21 mouse cellular contexts compared by ENCODE assay signal in the genomic region with DNA sequence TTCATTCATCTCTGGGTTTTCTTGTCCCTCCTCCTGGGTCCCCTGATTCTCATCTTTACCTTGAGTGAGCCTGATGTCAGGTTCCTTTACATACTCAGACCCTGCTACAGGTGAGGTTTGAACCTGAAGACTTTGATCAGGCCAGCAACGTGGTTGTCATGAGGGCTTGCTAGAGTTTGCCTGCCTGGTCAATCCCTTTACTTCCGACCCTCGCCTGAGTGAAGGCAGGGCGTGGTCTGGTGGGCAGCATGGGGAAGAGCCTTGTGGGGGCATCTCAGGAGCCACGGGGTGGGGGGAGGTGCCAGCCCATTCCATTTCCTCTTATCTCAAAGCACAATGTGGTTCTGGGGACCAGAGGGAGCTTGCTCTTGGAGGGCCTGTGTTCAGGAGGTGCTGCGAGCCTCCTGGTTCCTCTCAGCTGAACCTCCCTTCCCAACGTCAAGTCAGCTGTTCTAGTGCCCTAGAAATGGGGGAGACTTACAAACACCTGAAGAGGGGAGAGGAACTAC. TPM values are rescaled to one million over a fixed set of nuclear protein-coding genes. Genes with fewer than 3 reads are reported as not detected.
A peak's percentile ranks its signal among the peaks of the same experiment; 100 is the strongest.
DNase-seq lines count a peak whose midpoint lies in the region; ATAC-seq lines count a peak whose summit lies in the region.
"Had no signal": no experiment of that assay in that cellular context is flagged by ENCODE, and none has a peak within 500 bp of the region (broad histone marks: within the 10 kb centered on the region; RNA-seq: fewer than 3 reads in every experiment).

No protein-coding gene starts in this region.

- peaks cover 52% of the 10 kb centered on the region for H3K36me3 ChIP-seq in intestine, embryonic 14.5 days (ENCODE audit: control insufficient read depth, insufficient read depth, low read length)
- H3K36me3 ChIP-seq in intestine, embryonic 15.5 days: peaks cover 30% of the 10 kb centered on the region
- H3K36me3 ChIP-seq in macrophage (ENCODE audit: inconsistent target): peaks cover 37% of the 10 kb centered on the region
- peaks cover 47% of the 10 kb centered on the region for H3K36me3 ChIP-seq in hindbrain, embryonic 10.5 days

- no peaks in the 10 kb centered on the region for H3K9me3 ChIP-seq in intestine, embryonic 14.5 days (ENCODE audit: control insufficient read depth, low read length)
- H3K9me3 ChIP-seq in intestine, embryonic 15.5 days: no peaks in the 10 kb centered on the region
- no peaks in the 10 kb centered on the region for H3K9me3 ChIP-seq in hindbrain, embryonic 10.5 days
- H3K9me3 ChIP-seq: embryonic facial prominence, embryonic 15.5 days; forebrain, embryonic 10.5 days; stomach, embryonic 15.5 days had no signal

- 0 out of 2 replicates have a peak, but pooled peaks cover 11% of the 10 kb centered on the region for H3K4me1 ChIP-seq in intestine, embryonic 14.5 days (replicated peaks; ENCODE audit: control insufficient read depth, insufficient read depth, low read length)
- H3K4me1 ChIP-seq in intestine, embryonic 15.5 days (replicated peaks): peaks cover 10% of the 10 kb centered on the region; the same call in 1 of the 2 replicates
- H3K4me1 ChIP-seq in hindbrain, embryonic 10.5 days (replicated peaks): peaks cover 33% of the 10 kb centered on the region

- no peak overlapping the region for H3K27ac ChIP-seq in intestine, embryonic 14.5 days (ENCODE audit: low read depth)
- no peak overlapping the region for H3K27ac ChIP-seq in intestine, embryonic 15.5 days
- H3K27ac ChIP-seq in macrophage: peak overlapping the region; percentile 38
- H3K27ac ChIP-seq in hindbrain, embryonic 10.5 days: no peak overlapping the region
- H3K27ac ChIP-seq: embryonic facial prominence, embryonic 15.5 days; forebrain, embryonic 10.5 days; hindbrain, postnatal 0 days; kidney, postnatal 0 days; left cerebral cortex, adult 2 months; liver, embryonic 14.5 days; stomach, embryonic 15.5 days had no signal

- H3K79me2 ChIP-seq in macrophage (ENCODE audit: inconsistent target): peaks cover 29% of the 10 kb centered on the region

- DNase-seq in cerebellum, adult 11 months: peak; percentile 12
- DNase-seq in intestine, embryonic 14.5 days (ENCODE audit: low spot score): peak; percentile 49
- no peak for DNase-seq in layer of hippocampus, postnatal 14 days (ENCODE audit: low spot score in 2 of 2)
- DNase-seq in hindbrain, embryonic 10.5 days (ENCODE audit: low spot score): no peak
- DNase-seq: cerebellum, adult 8-10 months; kidney, adult 18-20 months; left cerebral cortex, postnatal 4 days; lung, postnatal 14 days; retina, postnatal 1 day had no signal

- no peak overlapping the region for H3K4me3 ChIP-seq in intestine, embryonic 14.5 days (ENCODE audit: low read depth, low read length)
- no peak overlapping the region for H3K4me3 ChIP-seq in intestine, embryonic 15.5 days (replicated peaks)
- H3K4me3 ChIP-seq in macrophage (ENCODE audit: inconsistent target): no peak overlapping the region
- no peak overlapping the region for H3K4me3 ChIP-seq in hindbrain, embryonic 10.5 days
- H3K4me3 ChIP-seq: embryonic facial prominence, embryonic 15.5 days; forebrain, embryonic 10.5 days; left cerebral cortex, adult 2 months; stomach, embryonic 15.5 days had no signal

- no peaks in the 10 kb centered on the region for H3K27me3 ChIP-seq in intestine, embryonic 14.5 days (replicated peaks; ENCODE audit: control insufficient read depth, insufficient read depth, low read length)
- no peaks in the 10 kb centered on the region for H3K27me3 ChIP-seq in intestine, embryonic 15.5 days (replicated peaks)
- H3K27me3 ChIP-seq in hindbrain, embryonic 10.5 days (ENCODE audit: insufficient read depth, poor library complexity, severe bottlenecking): no peaks in the 10 kb centered on the region
- H3K27me3 ChIP-seq: embryonic facial prominence, embryonic 15.5 days; stomach, embryonic 15.5 days had no signal

- ATAC-seq in cerebellum, adult (ENCODE audit: insufficient number of reproducible peaks, low FRiP score, low TSS enrichment): no peak
- ATAC-seq in intestine, embryonic 14.5 days (replicated peaks; ENCODE audit: low FRiP score, low TSS enrichment, low read depth): no peak
- no peak for ATAC-seq in intestine, embryonic 15.5 days
- ATAC-seq in common myeloid progenitor, adult 5-6 weeks (replicated peaks; ENCODE audit: low read depth, poor library complexity, severe bottlenecking): peak; percentile 15; the same call in 1 of the 2 replicates
- ATAC-seq: hindbrain, postnatal 0 days; midbrain, embryonic 16.5 days had no signal

- WGBS in intestine, embryonic 14.5 days: 80% methylated on average over 7 of the region's 7 CpGs
- 79% methylated on average over 7 of the region's 7 CpGs for WGBS in intestine, embryonic 15.5 days
- 31% methylated on average over 7 of the region's 7 CpGs for WGBS in macrophage (ENCODE audit: missing documents)
- WGBS in hindbrain, embryonic 10.5 days: 84% methylated on average over 7 of the region's 7 CpGs

- no peak overlapping the region for H3K9ac ChIP-seq in intestine, embryonic 14.5 days (ENCODE audit: low read length)
- H3K9ac ChIP-seq in intestine, embryonic 15.5 days: no peak overlapping the region
- H3K9ac ChIP-seq: embryonic facial prominence, embryonic 15.5 days; liver, embryonic 14.5 days; stomach, embryonic 15.5 days had no signal

- H3K4me2 ChIP-seq in intestine, embryonic 14.5 days (ENCODE audit: low read length): no peak overlapping the region
- no peak overlapping the region for H3K4me2 ChIP-seq in intestine, embryonic 15.5 days (replicated peaks)
- H3K4me2 ChIP-seq: embryonic facial prominence, embryonic 15.5 days; stomach, embryonic 15.5 days had no signal

RNA-seq across cellular contexts. Expression of gene B230217C12Rik, which starts 2.9 kb away (rescaled TPM):
- 8.1 and 9.5 TPM in 2 replicates for polyA plus RNA-seq in intestine, embryonic 14.5 days (2014; fragmentation: Nextera tagmentation; extraction: Ambion mirVana)
- 5.2 and 5.3 TPM in 2 replicates for polyA plus RNA-seq in intestine, embryonic 15.5 days (2015; fragmentation: Nextera tagmentation; extraction: Ambion mirVana)
- total RNA-seq in common myeloid progenitor, adult 5-6 weeks (2017): 0.69 and 1.7 TPM in 2 replicates
- total RNA-seq in macrophage (2018; cell fraction: chromatin; rRNA removed): 1 to 10 TPM in 5 of 26 experiments, under 1 TPM in 9, not detected in 12; 0.37 to 2.5 (median 0.74) TPM
- total RNA-seq in macrophage (2018; cell fraction: cytosol; rRNA removed): 1 to 10 TPM in 7 of 26 experiments, under 1 TPM in 19; 0.44 to 1.3 (median 0.86) TPM
- 1 to 10 TPM in 6 of 26 experiments, under 1 TPM in 13, not detected in 7; 0.23 to 3.6 (median 0.78) TPM for total RNA-seq in macrophage (2018; cell fraction: nucleus; rRNA removed)
- 0.68 to 1.1 TPM (median 0.72 TPM) in 3 replicates for polyA plus RNA-seq in macrophage (2018)
- 10 to 100 TPM; 44.2 to 49.6 TPM for total RNA-seq in layer of hippocampus, postnatal 14 days (2021)
- 10.0 and 12.3 TPM in 2 replicates for polyA plus RNA-seq in hindbrain, embryonic 10.5 days (2016; fragmentation: Nextera tagmentation; extraction: Ambion mirVana)

RNA-seq across cellular contexts. Expression of gene Lasp1, which starts 38.9 kb away (rescaled TPM):
- 85.1 and 88.6 TPM in 2 replicates for polyA plus RNA-seq in intestine, embryonic 14.5 days (2014; fragmentation: Nextera tagmentation; extraction: Ambion mirVana)
- polyA plus RNA-seq in intestine, embryonic 15.5 days (2015; fragmentation: Nextera tagmentation; extraction: Ambion mirVana): 123 and 126 TPM in 2 replicates
- 79.1 and 126 TPM in 2 replicates for total RNA-seq in common myeloid progenitor, adult 5-6 weeks (2017)
- 100 to 1,000 TPM in 24 of 26 experiments, 10 to 100 TPM in 2; 72.2 to 414 (median 208) TPM for total RNA-seq in macrophage (2018; cell fraction: chromatin; rRNA removed)
- 100 to 1,000 TPM; 171 to 234 (median 210) TPM for total RNA-seq in macrophage (2018; cell fraction: cytosol; rRNA removed)
- total RNA-seq in macrophage (2018; cell fraction: nucleus; rRNA removed): 100 to 1,000 TPM in 25 of 26 experiments, 10 to 100 TPM in 1; 82.4 to 238 (median 191) TPM
- 151 to 499 TPM (median 254 TPM) in 3 replicates for polyA plus RNA-seq in macrophage (2018)
- total RNA-seq in layer of hippocampus, postnatal 14 days (2021): 100 to 1,000 TPM; 114 to 123 TPM
- 77.7 and 90.1 TPM in 2 replicates for polyA plus RNA-seq in hindbrain, embryonic 10.5 days (2016; fragmentation: Nextera tagmentation; extraction: Ambion mirVana)

RNA-seq across cellular contexts. Expression of gene Fbxo47, which starts 46.3 kb away (rescaled TPM):
- polyA plus RNA-seq in intestine, embryonic 14.5 days (2014; fragmentation: Nextera tagmentation; extraction: Ambion mirVana): 0.39 and 0.54 TPM in 2 replicates
- polyA plus RNA-seq in intestine, embryonic 15.5 days (2015; fragmentation: Nextera tagmentation; extraction: Ambion mirVana): 0.65 and 0.68 TPM in 2 replicates
- 0.09 and 1.1 TPM in 2 replicates for total RNA-seq in common myeloid progenitor, adult 5-6 weeks (2017)
- 1 to 10 TPM in 1 of 26 experiments, under 1 TPM in 9, not detected in 16; 0.33 to 1.4 (median 0.46) TPM for total RNA-seq in macrophage (2018; cell fraction: chromatin; rRNA removed)
- under 1 TPM; 0.38 to 0.92 (median 0.59) TPM for total RNA-seq in macrophage (2018; cell fraction: cytosol; rRNA removed)
- total RNA-seq in macrophage (2018; cell fraction: nucleus; rRNA removed): 1 to 10 TPM in 2 of 26 experiments, under 1 TPM in 14, not detected in 10; 0.18 to 1.9 (median 0.54) TPM
- 0.14 to 0.69 TPM (median 0.51 TPM) in 3 replicates for polyA plus RNA-seq in macrophage (2018)
- total RNA-seq in layer of hippocampus, postnatal 14 days (2021): under 1 TPM; 0.41 to 0.50 TPM
- 0.73 and 1.0 TPM in 2 replicates for polyA plus RNA-seq in hindbrain, embryonic 10.5 days (2016; fragmentation: Nextera tagmentation; extraction: Ambion mirVana)

RNA-seq across cellular contexts. Expression of gene Rpl23, which starts 55.5 kb away (rescaled TPM):
- polyA plus RNA-seq in intestine, embryonic 14.5 days (2014; fragmentation: Nextera tagmentation; extraction: Ambion mirVana): 752 and 786 TPM in 2 replicates
- 530 and 606 TPM in 2 replicates for polyA plus RNA-seq in intestine, embryonic 15.5 days (2015; fragmentation: Nextera tagmentation; extraction: Ambion mirVana)
- 2,081 and 2,105 TPM in 2 replicates for total RNA-seq in common myeloid progenitor, adult 5-6 weeks (2017)
- 100 to 1,000 TPM; 108 to 477 (median 140) TPM for total RNA-seq in macrophage (2018; cell fraction: chromatin; rRNA removed)
- total RNA-seq in macrophage (2018; cell fraction: cytosol; rRNA removed): 1,000 to 10,000 TPM in 6 of 26 experiments, 100 to 1,000 TPM in 20; 449 to 1,138 (median 724) TPM
- 100 to 1,000 TPM; 131 to 371 (median 177) TPM for total RNA-seq in macrophage (2018; cell fraction: nucleus; rRNA removed)
- polyA plus RNA-seq in macrophage (2018): 992 to 1,238 TPM (median 1,231 TPM) in 3 replicates
- 100 to 1,000 TPM; 372 to 419 TPM for total RNA-seq in layer of hippocampus, postnatal 14 days (2021)
- polyA plus RNA-seq in hindbrain, embryonic 10.5 days (2016; fragmentation: Nextera tagmentation; extraction: Ambion mirVana): 381 and 439 TPM in 2 replicates

Comparison
In these comparisons a context has a peak if more than half of its experiments do, and no peak if none do; other contexts are left out.
1. DNase-seq: peak in cerebellum, adult 11 months (single experiment) and intestine, embryonic 14.5 days (single experiment); none in layer of hippocampus, postnatal 14 days (0 of 2) and hindbrain, embryonic 10.5 days (single experiment).